Comparison of ENCODE assay signal across 9 mouse cellular contexts in genomic region chr7:6731373-6731772, GRCm38 (mm10). TPM values are rescaled to one million over a fixed set of nuclear protein-coding genes. Genes with fewer than 3 reads are reported as not detected.
DNase-seq lines count a peak whose midpoint lies in the region; ATAC-seq and TF ChIP-seq lines count a peak whose summit lies in the region.
"Had no signal": no experiment of that assay in that cellular context is flagged by ENCODE, and none has a peak within 500 bp of the region (broad histone marks: within the 10 kb centered on the region; RNA-seq: fewer than 3 reads in every experiment).

No protein-coding gene starts in this region.

- WGBS in cerebellum, adult 2 months: 43% methylated on average over 3 of the region's 3 CpGs
- WGBS in lung, embryonic 16.5 days: 48% methylated on average over 3 of the region's 3 CpGs
- WGBS in liver, embryonic 12.5 days (ENCODE audit: insufficient replicate concordance): 40% methylated on average over 3 of the region's 3 CpGs
- 43% methylated on average over 3 of the region's 3 CpGs for WGBS in stomach, embryonic 16.5 days

- peaks cover 26% of the 10 kb centered on the region for H3K9me3 ChIP-seq in lung, embryonic 16.5 days (ENCODE audit: control insufficient read depth, low read length)
- H3K9me3 ChIP-seq in liver, embryonic 12.5 days (replicated peaks): peaks cover 39% of the 10 kb centered on the region
- H3K9me3 ChIP-seq in stomach, embryonic 16.5 days (replicated peaks; ENCODE audit: control insufficient read depth, low read length): peaks cover 33% of the 10 kb centered on the region

- H3K4me2 ChIP-seq in lung, embryonic 16.5 days (ENCODE audit: low read depth, low read length): peak overlapping the region; percentile 61
- H3K4me2 ChIP-seq in liver, embryonic 12.5 days: 0 out of 2 replicates have a peak overlapping the region, but pooled peaks have one; percentile 31
- peak overlapping the region; percentile 51 for H3K4me2 ChIP-seq in stomach, embryonic 16.5 days (ENCODE audit: low read depth, low read length)

- no peak overlapping the region for H3K9ac ChIP-seq in lung, embryonic 16.5 days (ENCODE audit: low read length)
- H3K9ac ChIP-seq in liver, embryonic 12.5 days: no peak overlapping the region
- H3K9ac ChIP-seq in stomach, embryonic 16.5 days (ENCODE audit: low read length): no peak overlapping the region

- no peak for ATAC-seq in cerebellum, adult (ENCODE audit: insufficient number of reproducible peaks, low FRiP score, low TSS enrichment)
- no peak for ATAC-seq in lung, embryonic 16.5 days (ENCODE audit: low read depth)
- ATAC-seq in liver, embryonic 12.5 days: no peak
- ATAC-seq in stomach, embryonic 16.5 days (ENCODE audit: insufficient read depth, low FRiP score): no peak

- no peak for DNase-seq in cerebellum, adult 2 months
- DNase-seq in lung, postnatal 10 days: no peak
- no peak for DNase-seq in yolk sac, embryonic 10.5 days (ENCODE audit: low spot score)
- no peak for DNase-seq in cerebellum, postnatal 25 days
- DNase-seq: gastrocnemius, adult 2 months had no signal

- no peaks in the 10 kb centered on the region for H3K4me1 ChIP-seq in cerebellum, adult 2 months (ENCODE audit: control insufficient read depth, insufficient read depth, low read length)
- 0 out of 2 replicates have a peak, but pooled peaks cover 2% of the 10 kb centered on the region for H3K4me1 ChIP-seq in lung, embryonic 16.5 days (replicated peaks; ENCODE audit: control insufficient read depth, insufficient read depth, low read length)
- peaks cover 4% of the 10 kb centered on the region; the same call in 1 of the 2 replicates for H3K4me1 ChIP-seq in liver, embryonic 12.5 days
- H3K4me1 ChIP-seq in stomach, embryonic 16.5 days (ENCODE audit: control insufficient read depth, insufficient read depth, low read length): no peaks in the 10 kb centered on the region

- H3K27ac ChIP-seq in cerebellum, adult 2 months (ENCODE audit: insufficient read depth, low read length): no peak overlapping the region
- no peak overlapping the region for H3K27ac ChIP-seq in lung, embryonic 16.5 days (ENCODE audit: low read length)
- no peak overlapping the region for H3K27ac ChIP-seq in liver, embryonic 12.5 days
- H3K27ac ChIP-seq in stomach, embryonic 16.5 days (ENCODE audit: low read length): no peak overlapping the region

- H3K36me3 ChIP-seq in lung, embryonic 16.5 days (ENCODE audit: control insufficient read depth, insufficient read depth, low read length): no peaks in the 10 kb centered on the region
- no peaks in the 10 kb centered on the region for H3K36me3 ChIP-seq in liver, embryonic 12.5 days
- no peaks in the 10 kb centered on the region for H3K36me3 ChIP-seq in stomach, embryonic 16.5 days (ENCODE audit: control insufficient read depth, insufficient read depth, low read length)

- TF ChIP-seq POLR2A in cerebellum, adult 2 months (IDR thresholded peaks at IDR 0.05; ENCODE audit: borderline replicate concordance, insufficient read depth, low read length): no peak

- no peaks in the 10 kb centered on the region for H3K27me3 ChIP-seq in cerebellum, adult 2 months (ENCODE audit: control insufficient read depth, insufficient read depth, low read length)
- no peaks in the 10 kb centered on the region for H3K27me3 ChIP-seq in lung, embryonic 16.5 days (ENCODE audit: control insufficient read depth, insufficient read depth, low read depth, low read length)
- H3K27me3 ChIP-seq in liver, embryonic 12.5 days (replicated peaks): peaks cover 12% of the 10 kb centered on the region
- H3K27me3 ChIP-seq in stomach, embryonic 16.5 days (ENCODE audit: control insufficient read depth, insufficient read depth, low read length): no peaks in the 10 kb centered on the region

- TF ChIP-seq CTCF in cerebellum, adult 2 months (IDR thresholded peaks at IDR 0.05; ENCODE audit: borderline replicate concordance, insufficient read depth, low read depth, low read length): no peak

- H3K4me3 ChIP-seq in cerebellum, adult 2 months (replicated peaks; ENCODE audit: insufficient read depth, low read depth, low read length): peak overlapping the region; percentile 43
- H3K4me3 ChIP-seq in lung, embryonic 16.5 days (ENCODE audit: low read length): peak overlapping the region; percentile 64
- peak overlapping the region; percentile 59 for H3K4me3 ChIP-seq in liver, embryonic 12.5 days
- peak overlapping the region; percentile 59 for H3K4me3 ChIP-seq in stomach, embryonic 16.5 days (replicated peaks; ENCODE audit: low read length)

RNA-seq across cellular contexts. Expression of gene Usp29, which starts 1.0 kb away (rescaled TPM):
- polyA plus RNA-seq in cerebellum, adult 2 months (2012; rRNA removed): 17.1 and 17.8 TPM in 2 replicates
- polyA plus RNA-seq in lung, embryonic 16.5 days (2015; fragmentation: Nextera tagmentation; extraction: Ambion mirVana): 3.5 and 5.1 TPM in 2 replicates
- polyA plus RNA-seq in liver, embryonic 12.5 days (2016; fragmentation: Nextera tagmentation; extraction: Ambion mirVana): 2.7 and 3.7 TPM in 2 replicates
- 4.9 and 5.6 TPM in 2 replicates for polyA plus RNA-seq in stomach, embryonic 16.5 days (2015; fragmentation: Nextera tagmentation; extraction: Ambion mirVana)

RNA-seq across cellular contexts. Expression of gene Peg3, which starts 1.1 kb away (rescaled TPM):
- polyA plus RNA-seq in cerebellum, adult 2 months (2012; rRNA removed): 195 TPM in 2 replicates
- 102 and 119 TPM in 2 replicates for polyA plus RNA-seq in lung, embryonic 16.5 days (2015; fragmentation: Nextera tagmentation; extraction: Ambion mirVana)
- polyA plus RNA-seq in liver, embryonic 12.5 days (2016; fragmentation: Nextera tagmentation; extraction: Ambion mirVana): 75.1 and 81.6 TPM in 2 replicates
- polyA plus RNA-seq in stomach, embryonic 16.5 days (2015; fragmentation: Nextera tagmentation; extraction: Ambion mirVana): 148 and 157 TPM in 2 replicates

RNA-seq across cellular contexts. Expression of gene Zim1, which starts 35.1 kb away (rescaled TPM):
- polyA plus RNA-seq in cerebellum, adult 2 months (2012; rRNA removed): 4.4 and 5.6 TPM in 2 replicates
- 2.0 and 2.5 TPM in 2 replicates for polyA plus RNA-seq in lung, embryonic 16.5 days (2015; fragmentation: Nextera tagmentation; extraction: Ambion mirVana)
- 2.1 and 2.8 TPM in 2 replicates for polyA plus RNA-seq in liver, embryonic 12.5 days (2016; fragmentation: Nextera tagmentation; extraction: Ambion mirVana)
- polyA plus RNA-seq in stomach, embryonic 16.5 days (2015; fragmentation: Nextera tagmentation; extraction: Ambion mirVana): 4.9 and 7.0 TPM in 2 replicates
